Mouse (Mus musculus) heart, embryonic 16.5 days (tissue): ENCODE measurements around the gene Cmtm7. TPM values are rescaled to one million over a fixed set of nuclear protein-coding genes. Genes with fewer than 3 reads are reported as not detected.

Source experiments
- ATAC-seq: fragments of 200-750 bp; cut with Nextera tagmentation; replicated peaks from 2 replicates; pipeline ENCODE4 v1.8.0; 2017; ENCODE audit warnings: moderate number of reproducible peaks; ENCODE audit not compliant: insufficient read depth, low FRiP score; ENCODE audit errors: extremely low read depth
- H3K27ac ChIP-seq: fragments of 300-500 bp; sonication (generic); 2 replicates; pipeline ENCODE4 v1.5.1; 2014; ENCODE audit warnings: mild to moderate bottlenecking, low read length, control low read depth, moderate library complexity
- H3K27me3 ChIP-seq: fragments of 300-500 bp; sonication (generic); 2 replicates; pipeline ENCODE4 v1.6.1; 2014; ENCODE audit warnings: low read length, mixed read lengths; ENCODE audit not compliant: control insufficient read depth, insufficient read depth
- H3K36me3 ChIP-seq: fragments of 300-500 bp; sonication (generic); 2 replicates; pipeline ENCODE4 v1.6.1; 2014; ENCODE audit not compliant: control insufficient read depth, insufficient read depth
- H3K4me1 ChIP-seq: fragments of 300-500 bp; sonication (generic); 2 replicates; pipeline ENCODE4 v1.6.1; 2014; ENCODE audit warnings: low read length, mixed read lengths; ENCODE audit not compliant: control insufficient read depth, insufficient read depth
- H3K4me2 ChIP-seq: fragments of 300-500 bp; sonication (generic); 2 replicates; pipeline ENCODE4 v1.6.1; 2014; ENCODE audit warnings: low read depth, mild to moderate bottlenecking, control low read depth, low read length
- H3K4me3 ChIP-seq: fragments of 300-500 bp; sonication (generic); 2 replicates; pipeline ENCODE4 v1.5.1; 2014; ENCODE audit warnings: mild to moderate bottlenecking, control low read depth, low read length
- H3K9ac ChIP-seq: fragments of 300-500 bp; sonication (generic); 2 replicates; pipeline ENCODE4 v1.6.1; 2014; ENCODE audit warnings: low read length, control low read depth
- H3K9me3 ChIP-seq: fragments of 300-500 bp; sonication (generic); replicated peaks from 2 replicates; pipeline ENCODE4 v1.6.1; 2016; ENCODE audit warnings: low read length; ENCODE audit not compliant: control insufficient read depth
- WGBS: fragments of 180-500 bp; shearing (Covaris S2); extraction: QIAGEN DNeasy Blood & Tissue Kit; methylation state at CpG from one replicate; pipeline ENCODE4 v1.1.7; 2014; 5-methylcytosine and 5-hydroxymethylcytosine counted together
- polyA plus RNA-seq: library from polyadenylated mRNA; unstranded; fragments of >200 nt; fragmentation: Nextera tagmentation; extraction: Ambion mirVana; gene quantifications from 2 replicates; pipeline ENCODE4 v1.2.1, GENCODE M21; 2015

The Cmtm7 gene
- polyA plus RNA-seq, 1 experiment from 2014 or later: 138 TPM

GRCm38 (mm10) chr9:114761848-114762247 lies 19.8 kb downstream of the Cmtm7 start:
- Histone ChIP-seq H3K27ac (no peak overlapping the region), H3K36me3 (peaks cover 41% of the 10 kb centered on the region), H3K27me3 (no peaks in the 10 kb centered on the region), H3K4me3 (no peak overlapping the region), H3K4me1 (no peaks in the 10 kb centered on the region; the same call in 1 of the 2 replicates), H3K9ac (no peak overlapping the region), H3K9me3 (no peaks in the 10 kb centered on the region), H3K4me2 (no peak overlapping the region)
- ATAC-seq: no peak
- 67% methylated on average over 11 of the region's 11 CpGs for WGBS

- H3K36me3 ChIP-seq: peaks cover 38% of the 10 kb centered on the region
- H3K27ac ChIP-seq: no peak overlapping the region
These were observed 21.3 kb downstream of the Cmtm7 start for GRCm38 (mm10) chr9:114760353-114760752.

GRCm38 (mm10) chr9:114759886-114760285 lies 21.8 kb downstream of the Cmtm7 start:
- Histone ChIP-seq H3K9ac (no peak overlapping the region), H3K4me2 (no peak overlapping the region), H3K36me3 (peaks cover 38% of the 10 kb centered on the region), H3K27me3 (no peaks in the 10 kb centered on the region), H3K27ac (no peak overlapping the region), H3K4me1 (no peaks in the 10 kb centered on the region), H3K4me3 (no peak overlapping the region), H3K9me3 (no peaks in the 10 kb centered on the region)
- WGBS: 84% methylated on average over 4 of the region's 4 CpGs
- no peak for ATAC-seq

More at GRCm38 (mm10) chr9:114760353-114760752, 21.3 kb downstream of the Cmtm7 start:
- ATAC-seq: no peak
- Histone ChIP-seq H3K27me3 (no peaks in the 10 kb centered on the region), H3K9ac (no peak overlapping the region), H3K9me3 (no peaks in the 10 kb centered on the region), H3K4me2 (no peak overlapping the region), H3K4me1 (no peaks in the 10 kb centered on the region), H3K4me3 (no peak overlapping the region)
- WGBS: 70% methylated on average over 5 of the region's 5 CpGs

- 83% methylated on average over 5 of the region's 5 CpGs for WGBS
- Histone ChIP-seq H3K27me3 (no peaks in the 10 kb centered on the region), H3K4me1 (no peaks in the 10 kb centered on the region), H3K9me3 (no peaks in the 10 kb centered on the region), H3K4me2 (no peak overlapping the region), H3K27ac (no peak overlapping the region; the same call in 1 of the 2 replicates), H3K4me3 (no peak overlapping the region), H3K9ac (no peak overlapping the region), H3K36me3 (peaks cover 38% of the 10 kb centered on the region)
- no peak for ATAC-seq
These were observed 22.9 kb downstream of the Cmtm7 start for GRCm38 (mm10) chr9:114758801-114759200.

GRCm38 (mm10) chr9:114758272-114758671 lies 23.4 kb downstream of the Cmtm7 start:
- H3K27me3 ChIP-seq: no peaks in the 10 kb centered on the region
- no peak overlapping the region for H3K4me2 ChIP-seq
- WGBS: 72% methylated on average over 7 of the region's 7 CpGs
- H3K4me3 ChIP-seq: no peak overlapping the region
- no peaks in the 10 kb centered on the region for H3K9me3 ChIP-seq
- peaks cover 2% of the 10 kb centered on the region; the same call in 1 of the 2 replicates for H3K4me1 ChIP-seq
- ATAC-seq: no peak
- H3K36me3 ChIP-seq: peaks cover 37% of the 10 kb centered on the region
- H3K9ac ChIP-seq: no peak overlapping the region
- no peak overlapping the region for H3K27ac ChIP-seq

DNA sequence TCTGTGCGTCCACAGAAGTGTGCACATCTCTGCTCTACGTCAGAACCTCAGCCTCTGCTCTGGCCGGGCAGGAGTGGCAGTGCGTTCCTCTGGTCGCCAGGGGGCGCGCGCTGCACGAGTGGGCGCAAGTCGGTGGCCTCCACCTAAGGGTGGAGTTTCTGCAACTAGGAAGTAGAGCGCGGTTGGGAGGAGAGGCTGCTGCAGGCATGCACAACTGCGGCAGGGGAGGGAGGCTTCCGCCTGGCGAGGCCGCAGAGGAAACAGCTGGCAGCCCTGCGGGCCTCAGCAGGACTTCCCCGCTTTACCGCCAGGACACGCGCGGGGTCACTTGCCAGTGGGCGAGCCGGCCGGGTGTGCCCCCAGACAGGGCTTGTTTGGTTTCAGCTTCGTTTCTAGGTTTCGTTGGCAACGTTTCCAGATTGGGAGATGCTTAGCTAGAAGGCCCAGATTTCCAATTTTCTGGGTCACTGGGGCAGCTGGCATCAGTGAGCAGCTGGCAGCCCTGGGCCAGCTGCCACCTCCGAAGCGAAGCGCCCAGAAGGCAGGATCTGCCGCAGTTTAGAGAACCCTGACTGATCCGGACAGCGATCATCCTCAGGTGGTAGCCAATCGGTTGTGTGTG lies 28.7 kb downstream of the Cmtm7 start:
- H3K27me3 ChIP-seq: no peaks in the 10 kb centered on the region
- peak overlapping the region; percentile 62 for H3K4me3 ChIP-seq
- H3K4me1 ChIP-seq: peaks cover 4% of the 10 kb centered on the region; the same call in 1 of the 2 replicates
- H3K9ac ChIP-seq: peak overlapping the region; percentile 77
- H3K4me2 ChIP-seq: peak overlapping the region; percentile 75
- WGBS: 8% methylated on average over 36 of the region's 36 CpGs
- peaks cover 9% of the 10 kb centered on the region for H3K36me3 ChIP-seq
- H3K9me3 ChIP-seq: no peaks in the 10 kb centered on the region
- ATAC-seq: peak; percentile 92
- peak overlapping the region; percentile 68 for H3K27ac ChIP-seq

DNA sequence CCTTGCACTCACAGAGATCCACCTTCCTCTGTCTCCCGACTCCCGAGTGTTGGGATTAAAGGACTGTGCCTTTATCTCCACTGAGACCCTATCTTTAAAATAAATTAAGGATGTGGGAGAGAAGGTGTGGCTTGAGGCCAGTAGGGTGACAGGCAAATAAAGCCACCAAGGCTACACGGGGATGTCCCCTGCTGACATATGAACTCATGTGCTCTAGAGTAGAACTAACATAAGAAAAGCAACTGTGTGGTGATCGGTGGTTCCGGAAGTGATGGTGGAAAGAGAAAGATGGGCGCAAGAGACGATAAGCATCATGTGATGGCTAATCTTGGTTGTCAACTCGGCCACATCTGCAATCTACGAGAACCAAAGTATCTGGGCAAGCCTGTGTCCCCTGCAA lies 29.3 kb downstream of the Cmtm7 start:
- WGBS: 67% methylated on average over 9 of the region's 9 CpGs
- no peaks in the 10 kb centered on the region for H3K9me3 ChIP-seq
- H3K27me3 ChIP-seq: no peaks in the 10 kb centered on the region
- peak overlapping the region; percentile 62; the same call in 1 of the 2 replicates for H3K4me3 ChIP-seq
- H3K36me3 ChIP-seq: peaks cover 14% of the 10 kb centered on the region
- no peak overlapping the region; the same call in 1 of the 2 replicates for H3K9ac ChIP-seq
- H3K27ac ChIP-seq: peak overlapping the region; percentile 26; the same call in 1 of the 2 replicates
- peak overlapping the region; percentile 75 for H3K4me2 ChIP-seq
- H3K4me1 ChIP-seq: peaks cover 4% of the 10 kb centered on the region; the same call in 1 of the 2 replicates
- no peak for ATAC-seq

DNA sequence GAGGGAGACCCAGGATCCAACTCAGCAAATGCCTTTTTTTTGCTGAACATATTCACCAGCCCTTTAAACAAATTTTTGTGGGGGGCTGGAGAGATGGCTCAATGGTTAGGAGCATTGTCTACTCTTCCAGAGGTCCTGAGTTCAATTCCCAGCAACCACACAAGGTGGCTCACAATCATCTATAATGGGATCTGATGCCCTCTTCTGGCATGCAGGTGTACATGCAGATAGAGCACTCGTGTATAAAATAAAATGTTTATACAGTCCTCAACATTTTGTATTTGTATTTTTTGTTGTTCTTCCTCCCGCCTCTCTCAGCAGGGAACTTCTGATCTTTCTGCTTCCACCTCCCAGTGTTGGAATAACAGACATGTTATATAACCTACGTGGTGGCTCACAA lies 30.1 kb downstream of the Cmtm7 start:
- H3K4me3 ChIP-seq: no peak overlapping the region
- ATAC-seq: no peak
- no peak overlapping the region for H3K4me2 ChIP-seq
- H3K36me3 ChIP-seq: peaks cover 15% of the 10 kb centered on the region
- WGBS: 83% methylated on average over 3 of the region's 3 CpGs
- no peaks in the 10 kb centered on the region for H3K9me3 ChIP-seq
- H3K27ac ChIP-seq: no peak overlapping the region
- no peaks in the 10 kb centered on the region for H3K27me3 ChIP-seq
- H3K4me1 ChIP-seq: peaks cover 4% of the 10 kb centered on the region; the same call in 1 of the 2 replicates
- no peak overlapping the region for H3K9ac ChIP-seq

GRCm38 (mm10) chr9:114747466-114747865 lies 34.2 kb downstream of the Cmtm7 start:
- Histone ChIP-seq H3K4me1 (peaks cover 6% of the 10 kb centered on the region), H3K4me2 (no peak overlapping the region), H3K36me3 (peaks cover 16% of the 10 kb centered on the region), H3K9ac (no peak overlapping the region), H3K4me3 (no peak overlapping the region), H3K9me3 (no peaks in the 10 kb centered on the region), H3K27me3 (no peaks in the 10 kb centered on the region), H3K27ac (no peak overlapping the region)
- no peak for ATAC-seq
- WGBS: 81% methylated on average over 12 of the region's 12 CpGs
